In the genomic region with DNA sequence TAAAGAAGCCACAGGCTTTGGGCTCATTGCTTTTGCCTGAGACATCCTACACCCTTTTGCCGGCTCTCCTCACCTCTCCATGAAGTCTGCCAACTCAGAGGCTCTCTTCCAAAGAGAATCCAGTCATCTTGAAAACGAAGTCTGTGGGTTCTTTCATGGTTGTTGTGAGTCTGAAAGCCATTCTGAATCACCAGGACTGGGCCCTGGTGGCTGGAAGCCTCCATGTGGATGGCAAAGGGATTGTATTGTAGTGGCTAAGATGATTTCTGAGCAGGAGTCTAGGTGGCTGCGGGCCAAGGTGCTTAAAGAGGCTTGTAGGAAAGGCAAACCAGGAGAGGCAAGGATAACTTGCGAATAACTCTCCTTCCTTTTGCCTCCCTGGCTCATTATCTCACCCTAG, we compare ENCODE assay signal across 18 mouse cellular contexts. TPM values are rescaled to one million over a fixed set of nuclear protein-coding genes. Genes with fewer than 3 reads are reported as not detected.
DNase-seq lines count a peak whose midpoint lies in the region; ATAC-seq and TF ChIP-seq lines count a peak whose summit lies in the region.
"Had no signal": no experiment of that assay in that cellular context is flagged by ENCODE, and none has a peak within 500 bp of the region (broad histone marks: within the 10 kb centered on the region; RNA-seq: fewer than 3 reads in every experiment).

No protein-coding gene starts in this region.

- H3K36me3 ChIP-seq in intestine, embryonic 14.5 days (ENCODE audit: control insufficient read depth, insufficient read depth, low read length), result no peaks in the 10 kb centered on the region
- H3K36me3 ChIP-seq in limb, embryonic 10.5 days, result no peaks in the 10 kb centered on the region
- H3K36me3 ChIP-seq: limb, embryonic 13.5 days had no signal

- WGBS in intestine, embryonic 14.5 days, result 27% methylated on average over 4 of the region's 4 CpGs
- 6% methylated on average over 4 of the region's 4 CpGs for WGBS in limb, embryonic 10.5 days
- WGBS in cerebellum, adult 2 months, result 31% methylated on average over 4 of the region's 4 CpGs

- no peak for TF ChIP-seq CTCF in cerebellum, adult 2 months (IDR thresholded peaks at IDR 0.05; ENCODE audit: borderline replicate concordance, insufficient read depth, low read depth, low read length)

- H3K4me3 ChIP-seq in intestine, embryonic 14.5 days (ENCODE audit: low read depth, low read length), result peak overlapping the region; percentile 9; the same call in 1 of the 2 replicates
- H3K4me3 ChIP-seq in limb, embryonic 10.5 days, result peak overlapping the region; percentile 56
- no peak overlapping the region for H3K4me3 ChIP-seq in cerebellum, adult 2 months (replicated peaks; ENCODE audit: insufficient read depth, low read depth, low read length)
- H3K4me3 ChIP-seq: erythroblast, embryonic 14.5 days; limb, embryonic 13.5 days had no signal

- no peak overlapping the region for H3K9ac ChIP-seq in intestine, embryonic 14.5 days (ENCODE audit: low read length)
- H3K9ac ChIP-seq: limb, embryonic 13.5 days had no signal

- peaks cover 13% of the 10 kb centered on the region for H3K4me1 ChIP-seq in intestine, embryonic 14.5 days (replicated peaks; ENCODE audit: control insufficient read depth, insufficient read depth, low read length)
- H3K4me1 ChIP-seq in limb, embryonic 10.5 days, result peaks cover 99% of the 10 kb centered on the region
- H3K4me1 ChIP-seq in cerebellum, adult 2 months (ENCODE audit: control insufficient read depth, insufficient read depth, low read length), result no peaks in the 10 kb centered on the region

- intact Hi-C loops in left cerebral cortex, postnatal 10 days (cut with DNase I), result no loop called here

- no peak for TF ChIP-seq POLR2A in cerebellum, adult 2 months (IDR thresholded peaks at IDR 0.05; ENCODE audit: borderline replicate concordance, insufficient read depth, low read length)

- H3K9me3 ChIP-seq in intestine, embryonic 14.5 days (ENCODE audit: control insufficient read depth, low read length), result no peaks in the 10 kb centered on the region
- H3K9me3 ChIP-seq in limb, embryonic 10.5 days (replicated peaks), result no peaks in the 10 kb centered on the region
- H3K9me3 ChIP-seq: limb, embryonic 13.5 days had no signal

- peak overlapping the region; percentile 29; the same call in 1 of the 2 replicates for H3K27ac ChIP-seq in intestine, embryonic 14.5 days (ENCODE audit: low read depth)
- H3K27ac ChIP-seq in limb, embryonic 10.5 days, result peak overlapping the region; percentile 94
- no peak overlapping the region for H3K27ac ChIP-seq in cerebellum, adult 2 months (ENCODE audit: insufficient read depth, low read length)
- H3K27ac ChIP-seq: hindbrain, postnatal 0 days; limb, embryonic 13.5 days had no signal

- ATAC-seq in intestine, embryonic 14.5 days (replicated peaks; ENCODE audit: low FRiP score, low TSS enrichment, low read depth), result no peak
- ATAC-seq: hindbrain, postnatal 0 days had no signal

- peak overlapping the region; percentile 64 for H3K4me2 ChIP-seq in intestine, embryonic 14.5 days (ENCODE audit: low read length)

- DNase-seq in adrenal gland, adult 2 months, result peak; percentile 51
- no peak for DNase-seq in adrenal gland, postnatal 4 days (ENCODE audit: low spot score in 2 of 2)
- DNase-seq in 3T3-L1 (ENCODE audit: low read depth, low spot score), result peak; percentile 54
- no peak for DNase-seq in intestine, embryonic 14.5 days (ENCODE audit: low spot score)
- no peak for DNase-seq in limb, embryonic 10.5 days (ENCODE audit: low spot score)
- no peak for DNase-seq in yolk sac, embryonic 10.5 days (ENCODE audit: low spot score)
- DNase-seq in cerebellum, adult 2 months, result no peak
- no peak for DNase-seq in left cerebral cortex, postnatal 10 days (ENCODE audit: extremely low spot score in 1 of 2, low spot score in 2 of 2)
- DNase-seq: cerebellum, adult 11 months; embryo, embryonic 11 days; lung, adult 18-20 months; thymus, adult 2 months had no signal

- H3K27me3 ChIP-seq in intestine, embryonic 14.5 days (replicated peaks; ENCODE audit: control insufficient read depth, insufficient read depth, low read length), result peaks cover 100% of the 10 kb centered on the region
- peaks cover 98% of the 10 kb centered on the region for H3K27me3 ChIP-seq in limb, embryonic 10.5 days (ENCODE audit: low read depth, poor library complexity, severe bottlenecking)
- peaks cover 10% of the 10 kb centered on the region; the same call in 1 of the 2 replicates for H3K27me3 ChIP-seq in cerebellum, adult 2 months (ENCODE audit: control insufficient read depth, insufficient read depth, low read length)

RNA-seq across cellular contexts. Expression of a gene that starts 4.1 kb away (rescaled TPM):
- 10 to 100 TPM; 52.2 to 60.3 TPM for total RNA-seq in adrenal gland, adult 2 months (2021)
- 41.6 and 58.1 TPM in 2 replicates for polyA plus RNA-seq in adrenal gland, adult 2 months (2012; rRNA removed)
- total RNA-seq in adrenal gland, postnatal 4 days (2021), result 10 to 100 TPM; 40.3 to 41.5 TPM
- 6.1 and 9.6 TPM in 2 replicates for polyA plus RNA-seq in intestine, embryonic 14.5 days (2014; fragmentation: Nextera tagmentation; extraction: Ambion mirVana)
- 10.1 and 10.2 TPM in 2 replicates for polyA plus RNA-seq in limb, embryonic 10.5 days (2016; fragmentation: Nextera tagmentation; extraction: Ambion mirVana)
- 0.16 and 0.25 TPM in 2 replicates for polyA plus RNA-seq in cerebellum, adult 2 months (2012; rRNA removed)
- not detected for total RNA-seq in left cerebral cortex, postnatal 10 days (2021)
- total RNA-seq: layer of hippocampus, postnatal 25 days; megakaryocyte, adult 5-6 weeks had no signal
- polyA plus RNA-seq: erythroblast, embryonic 14.5 days had no signal

RNA-seq across cellular contexts. Expression of a gene that starts 11.7 kb away (rescaled TPM):
- total RNA-seq in adrenal gland, adult 2 months (2021), result 10 to 100 TPM; 30.6 to 40.1 TPM
- polyA plus RNA-seq in adrenal gland, adult 2 months (2012; rRNA removed), result 13.4 and 17.9 TPM in 2 replicates
- total RNA-seq in adrenal gland, postnatal 4 days (2021), result 10 to 100 TPM; 22.2 to 22.7 TPM
- polyA plus RNA-seq in intestine, embryonic 14.5 days (2014; fragmentation: Nextera tagmentation; extraction: Ambion mirVana), result 9.5 and 11.9 TPM in 2 replicates
- 5.1 and 6.0 TPM in 2 replicates for polyA plus RNA-seq in limb, embryonic 10.5 days (2016; fragmentation: Nextera tagmentation; extraction: Ambion mirVana)
- not detected in 2 replicates for polyA plus RNA-seq in cerebellum, adult 2 months (2012; rRNA removed)
- total RNA-seq in left cerebral cortex, postnatal 10 days (2021), result not detected
- total RNA-seq: layer of hippocampus, postnatal 25 days; megakaryocyte, adult 5-6 weeks had no signal
- polyA plus RNA-seq: erythroblast, embryonic 14.5 days; heart, embryonic 16.5 days; hindbrain, postnatal 0 days had no signal

RNA-seq across cellular contexts. Expression of a gene that starts 16.6 kb away (rescaled TPM):
- 10 to 100 TPM in 1 of 2 experiments, 1 to 10 TPM in 1; 5.1 to 12.4 TPM for total RNA-seq in adrenal gland, adult 2 months (2021)
- polyA plus RNA-seq in adrenal gland, adult 2 months (2012; rRNA removed), result 8.8 and 9.6 TPM in 2 replicates
- total RNA-seq in adrenal gland, postnatal 4 days (2021), result 10 to 100 TPM; 11.3 to 13.4 TPM
- 14.6 and 15.6 TPM in 2 replicates for polyA plus RNA-seq in intestine, embryonic 14.5 days (2014; fragmentation: Nextera tagmentation; extraction: Ambion mirVana)
- 9.1 and 9.8 TPM in 2 replicates for polyA plus RNA-seq in limb, embryonic 10.5 days (2016; fragmentation: Nextera tagmentation; extraction: Ambion mirVana)
- 3.9 and 4.5 TPM in 2 replicates for polyA plus RNA-seq in cerebellum, adult 2 months (2012; rRNA removed)
- total RNA-seq in left cerebral cortex, postnatal 10 days (2021), result not detected
- total RNA-seq: layer of hippocampus, postnatal 25 days; megakaryocyte, adult 5-6 weeks had no signal

RNA-seq across cellular contexts. Expression of a gene that starts 25.9 kb away (rescaled TPM):
- 1 to 10 TPM in 1 of 2 experiments, under 1 TPM in 1; 0.49 to 1.8 TPM for total RNA-seq in adrenal gland, adult 2 months (2021)
- 3.7 and 6.7 TPM in 2 replicates for polyA plus RNA-seq in adrenal gland, adult 2 months (2012; rRNA removed)
- 1 to 10 TPM; 3.0 to 4.8 TPM for total RNA-seq in adrenal gland, postnatal 4 days (2021)
- 1.7 and 1.9 TPM in 2 replicates for polyA plus RNA-seq in intestine, embryonic 14.5 days (2014; fragmentation: Nextera tagmentation; extraction: Ambion mirVana)
- 4.4 and 6.9 TPM in 2 replicates for polyA plus RNA-seq in limb, embryonic 10.5 days (2016; fragmentation: Nextera tagmentation; extraction: Ambion mirVana)
- polyA plus RNA-seq in cerebellum, adult 2 months (2012; rRNA removed), result not detected in 2 replicates
- not detected for total RNA-seq in left cerebral cortex, postnatal 10 days (2021)
- total RNA-seq: hindbrain, postnatal 0 days; layer of hippocampus, postnatal 25 days; megakaryocyte, adult 5-6 weeks had no signal
- polyA plus RNA-seq: erythroblast, embryonic 14.5 days; heart, embryonic 16.5 days; hindbrain, postnatal 0 days had no signal

RNA-seq across cellular contexts. Expression of a gene that starts 34.9 kb away (rescaled TPM):
- total RNA-seq in adrenal gland, adult 2 months (2021), result 10 to 100 TPM in 1 of 2 experiments, 1 to 10 TPM in 1; 6.7 to 10.3 TPM
- polyA plus RNA-seq in adrenal gland, adult 2 months (2012; rRNA removed), result 7.0 and 7.5 TPM in 2 replicates
- total RNA-seq in adrenal gland, postnatal 4 days (2021), result 1 to 10 TPM; 7.9 to 8.0 TPM
- 12.2 and 14.1 TPM in 2 replicates for polyA plus RNA-seq in intestine, embryonic 14.5 days (2014; fragmentation: Nextera tagmentation; extraction: Ambion mirVana)
- 10.6 and 12.7 TPM in 2 replicates for polyA plus RNA-seq in limb, embryonic 10.5 days (2016; fragmentation: Nextera tagmentation; extraction: Ambion mirVana)
- polyA plus RNA-seq in cerebellum, adult 2 months (2012; rRNA removed), result 1.5 and 2.2 TPM in 2 replicates
- not detected for total RNA-seq in left cerebral cortex, postnatal 10 days (2021)
- total RNA-seq: layer of hippocampus, postnatal 25 days; megakaryocyte, adult 5-6 weeks had no signal
- polyA plus RNA-seq: erythroblast, embryonic 14.5 days had no signal

Comparison
In these comparisons a context has a peak if more than half of its experiments do, and no peak if none do; other contexts are left out.
1. DNase-seq: peak in adrenal gland, adult 2 months (single experiment) and 3T3-L1 (single experiment); none in adrenal gland, postnatal 4 days (0 of 2), intestine, embryonic 14.5 days (single experiment), limb, embryonic 10.5 days (single experiment), yolk sac, embryonic 10.5 days (single experiment), cerebellum, adult 2 months (0 of 2) and left cerebral cortex, postnatal 10 days (0 of 2).